Mouse (Mus musculus) lung, embryonic 15.5 days (tissue): ENCODE measurements at regions not wholly inside any gene's neighbourhood (a gene's known extent, or its start where the extent isn't known, plus 50 kb on each side); places are given as distances from the start of the nearest gene placed in this dataset.

Source experiments
- ATAC-seq: fragments of 200-750 bp; cut with Nextera tagmentation; 2 replicates; pipeline ENCODE4 v1.8.0; 2017; ENCODE audit warnings: moderate number of reproducible peaks, borderline replicate concordance; ENCODE audit not compliant: low FRiP score, low TSS enrichment; ENCODE audit errors: extremely low read depth
- H3K27ac ChIP-seq: fragments of 300-500 bp; sonication (generic); 2 replicates; pipeline ENCODE4 v1.5.1; 2015; ENCODE audit warnings: moderate library complexity, mild to moderate bottlenecking, inconsistent platforms
- H3K27me3 ChIP-seq: fragments of 300-500 bp; sonication (generic); 2 replicates; pipeline ENCODE4 v1.6.1; 2015; ENCODE audit warnings: inconsistent platforms
- H3K36me3 ChIP-seq: fragments of 300-500 bp; sonication (generic); 2 replicates; pipeline ENCODE4 v1.6.1; 2015; ENCODE audit warnings: inconsistent platforms
- H3K4me1 ChIP-seq: fragments of 300-500 bp; sonication (generic); 2 replicates; pipeline ENCODE4 v1.6.1; 2015; ENCODE audit warnings: inconsistent platforms
- H3K4me2 ChIP-seq: fragments of 300-500 bp; sonication (generic); 2 replicates; pipeline ENCODE4 v1.6.1; 2015; ENCODE audit warnings: inconsistent platforms, mild to moderate bottlenecking, moderate library complexity
- H3K4me3 ChIP-seq: fragments of 300-500 bp; sonication (generic); 2 replicates; pipeline ENCODE4 v1.5.1; 2015; ENCODE audit warnings: mild to moderate bottlenecking, inconsistent platforms
- H3K9ac ChIP-seq: fragments of 300-500 bp; sonication (generic); 2 replicates; pipeline ENCODE4 v1.6.1; 2015; ENCODE audit warnings: inconsistent platforms
- H3K9me3 ChIP-seq: fragments of 300-500 bp; sonication (generic); 2 replicates; pipeline ENCODE4 v1.6.1; 2016; ENCODE audit warnings: inconsistent platforms
- WGBS: fragments of 180-500 bp; shearing (Covaris S2); methylation state at CpG from one replicate; pipeline ENCODE4 v1.1.7; 2015; 5-methylcytosine and 5-hydroxymethylcytosine counted together

DNA sequence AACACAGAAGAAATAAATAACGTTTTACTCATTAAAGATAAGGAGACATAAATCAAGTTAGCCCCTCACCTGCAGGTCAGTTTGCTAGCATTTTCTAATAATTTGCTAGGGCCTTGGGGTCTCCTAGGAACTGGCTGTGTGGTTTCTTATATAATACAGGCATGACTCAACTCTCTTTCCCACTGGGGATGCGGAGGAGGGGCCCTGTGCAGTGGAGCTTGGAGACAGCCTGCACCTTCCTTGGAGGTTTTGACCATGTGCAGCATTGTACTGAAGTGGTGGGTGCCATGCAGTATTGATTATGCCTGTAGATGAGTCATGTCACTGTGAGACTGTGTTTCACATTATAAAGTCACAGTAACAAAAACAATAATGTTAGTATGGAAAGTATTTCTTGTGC lies 61.6 kb upstream of the Sesn3 start:
- 74% methylated on average over 2 of the region's 2 CpGs for WGBS
- Histone ChIP-seq H3K4me3 (no peak overlapping the region), H3K9me3 (no peaks in the 10 kb centered on the region), H3K4me1 (peaks cover 9% of the 10 kb centered on the region; the same call in 1 of the 2 replicates), H3K9ac (no peak overlapping the region), H3K4me2 (no peak overlapping the region), H3K27me3 (no peaks in the 10 kb centered on the region), H3K36me3 (no peaks in the 10 kb centered on the region), H3K27ac (no peak overlapping the region)
- ATAC-seq: no peak

DNA sequence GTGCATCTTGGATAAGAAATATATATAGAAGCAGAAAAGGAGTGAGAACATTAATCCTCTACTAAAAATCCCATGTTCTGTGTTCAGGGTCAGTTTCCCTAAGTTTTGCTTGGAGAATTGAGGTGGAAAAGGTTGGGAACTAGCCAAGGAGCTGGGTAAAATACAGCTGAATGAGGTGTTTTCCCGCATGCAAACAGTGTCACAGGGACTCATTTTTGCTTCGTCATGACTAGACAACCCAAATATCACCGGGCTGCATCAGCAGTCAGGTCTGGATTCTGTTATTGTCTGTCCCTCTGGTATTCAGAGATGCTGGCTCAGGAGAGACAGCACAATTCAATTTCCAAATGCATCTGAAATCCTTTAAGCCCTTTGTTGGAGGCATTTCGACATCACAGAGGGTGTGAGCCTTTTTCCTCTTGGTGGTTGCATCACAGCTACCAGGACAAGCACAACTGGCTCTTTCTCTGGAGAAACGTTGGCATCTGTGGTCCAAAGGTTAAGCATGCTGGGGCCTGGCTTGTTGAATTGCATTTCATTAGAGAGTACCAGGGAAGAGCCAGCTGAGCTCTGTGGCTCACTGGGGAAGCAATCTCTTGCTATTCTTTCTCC lies 59.6 kb upstream of the Sesn3 start:
- Histone ChIP-seq H3K27me3 (no peaks in the 10 kb centered on the region), H3K27ac (no peak overlapping the region), H3K36me3 (no peaks in the 10 kb centered on the region), H3K4me2 (no peak overlapping the region), H3K4me3 (no peak overlapping the region), H3K9me3 (no peaks in the 10 kb centered on the region), H3K9ac (no peak overlapping the region), H3K4me1 (peaks cover 9% of the 10 kb centered on the region; the same call in 1 of the 2 replicates)
- WGBS: 46% methylated on average over 5 of the region's 5 CpGs
- no peak for ATAC-seq

DNA sequence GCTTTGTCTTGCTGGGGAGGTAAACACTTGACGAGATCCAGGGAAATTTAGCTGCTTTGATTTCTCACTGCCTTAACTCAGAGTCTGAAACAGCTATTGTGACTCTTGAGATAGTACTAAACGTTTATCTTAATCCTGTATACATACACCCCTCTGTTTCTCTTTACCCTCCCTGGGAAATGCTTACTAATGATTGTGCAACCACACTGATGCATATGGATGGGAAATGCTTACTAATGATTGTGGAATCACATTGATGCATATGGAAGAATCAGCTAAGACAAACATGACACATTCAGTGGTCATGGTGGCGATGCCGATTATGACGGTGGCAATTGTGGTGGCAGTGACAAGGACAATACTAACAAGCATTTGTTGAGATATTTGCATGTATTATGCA lies 58.9 kb upstream of the Sesn3 start:
- H3K4me1 ChIP-seq: peaks cover 9% of the 10 kb centered on the region; the same call in 1 of the 2 replicates
- no peak overlapping the region for H3K9ac ChIP-seq
- ATAC-seq: no peak
- no peaks in the 10 kb centered on the region for H3K36me3 ChIP-seq
- H3K27ac ChIP-seq: no peak overlapping the region
- H3K4me3 ChIP-seq: no peak overlapping the region
- no peak overlapping the region for H3K4me2 ChIP-seq
- no peaks in the 10 kb centered on the region for H3K27me3 ChIP-seq
- H3K9me3 ChIP-seq: no peaks in the 10 kb centered on the region
- WGBS: 67% methylated on average over 5 of the region's 5 CpGs

DNA sequence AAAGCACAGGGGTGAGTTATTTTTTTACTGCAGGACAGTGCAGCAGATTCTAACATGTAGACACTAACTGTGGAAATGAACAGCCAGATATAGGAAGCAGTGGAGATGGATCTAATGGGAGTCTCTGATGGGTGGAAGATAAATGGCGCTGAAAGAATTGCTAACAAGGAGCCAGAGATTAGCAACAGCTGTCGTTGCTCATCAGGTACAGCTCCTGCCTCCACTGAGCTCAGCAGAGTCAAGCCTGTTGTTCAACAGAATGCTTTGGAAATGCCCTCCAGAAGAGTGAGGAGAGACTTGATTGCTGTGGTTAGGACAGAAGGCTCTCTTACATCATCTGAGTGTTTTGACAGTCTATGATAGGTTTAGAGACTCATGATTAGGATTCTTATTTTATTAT lies 51.9 kb upstream of the Sesn3 start:
- H3K9ac ChIP-seq: no peak overlapping the region
- ATAC-seq: no peak
- no peak overlapping the region for H3K4me2 ChIP-seq
- H3K36me3 ChIP-seq: no peaks in the 10 kb centered on the region
- no peaks in the 10 kb centered on the region for H3K9me3 ChIP-seq
- H3K27ac ChIP-seq: no peak overlapping the region
- H3K27me3 ChIP-seq: no peaks in the 10 kb centered on the region
- 35% methylated on average over 2 of the region's 2 CpGs for WGBS
- H3K4me3 ChIP-seq: no peak overlapping the region
- no peaks in the 10 kb centered on the region for H3K4me1 ChIP-seq
